Mouse (Mus musculus) embryonic fibroblast, embryonic 13.5 days (primary cell): ENCODE results near the gene Sf3b3.

Experiments used
- CTCF ChIP-seq: IDR thresholded peaks from 2 replicates; pipeline ENCODE4 v1.5.1; 2011; ENCODE audit warnings: mild to moderate bottlenecking, control low read depth, low read length, moderate library complexity, borderline replicate concordance; ENCODE audit not compliant: insufficient read depth
- POLR2A ChIP-seq: IDR thresholded peaks from 2 replicates; pipeline ENCODE4 v1.6.1; 2011; ENCODE audit warnings: low read depth, mild to moderate bottlenecking, control low read depth, low read length, moderate library complexity

DNA sequence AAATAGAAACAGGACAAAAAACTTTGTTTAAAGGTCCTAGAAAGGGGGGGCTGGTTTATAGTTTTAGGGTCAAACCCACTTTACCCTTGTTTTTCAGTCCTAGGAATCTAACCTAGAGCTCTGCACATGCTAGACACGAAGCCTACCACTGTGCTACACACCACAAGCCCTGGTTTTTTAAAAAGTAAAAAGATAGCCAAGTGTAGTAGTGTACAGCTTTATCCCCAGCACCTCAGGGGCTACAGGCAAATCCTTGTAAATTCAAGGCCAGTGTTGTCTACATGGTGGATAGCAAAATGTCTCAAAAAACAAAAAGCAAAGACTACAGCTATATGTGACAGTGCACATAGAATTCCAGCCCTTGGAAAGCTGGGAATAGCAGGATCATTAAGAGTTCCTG is 29.6 kb downstream of the Sf3b3 start:
- TF ChIP-seq CTCF = no peak
- no peak for TF ChIP-seq POLR2A
